Mouse (Mus musculus) gastrocnemius, postnatal 14 days (tissue): Measurements from ENCODE around the gene Tmem117. TPM values are rescaled to one million over a fixed set of nuclear protein-coding genes. Genes with fewer than 3 reads are reported as not detected.
A peak's percentile ranks its signal among the peaks of the same experiment; 100 is the strongest.

ENCODE experiments used
- DNase-seq: peaks from one replicate; pipeline ENCODE4 v3.0.0; 2021; ENCODE audit warnings: mixed read lengths
- intact Hi-C: fragments of 180-260 bp; cut with DNase I; formaldehyde crosslinking; loops from one replicate; pipeline ENCODE4 v1.15.1; 2025; ENCODE audit warnings: low total_unique reads
- total RNA-seq, 2 experiments: library from RNA; stranded (reverse); gene quantifications; 2 replicates each; pipeline ENCODE4 v1.2.3; 2021

The Tmem117 gene
- total RNA-seq, 2 experiments from 2014 or later, result 26.8 to 30.0 TPM

GRCm38 (mm10) chr15:95070881-95071280, 441.8 kb downstream of the Tmem117 start:
- intact Hi-C loops, result no loop called here
- no peak for DNase-seq

GRCm38 (mm10) chr15:95075356-95075755, 446.3 kb downstream of the Tmem117 start:
- intact Hi-C loops, result no loop called here

GRCm38 (mm10) chr15:95081654-95082053, 452.6 kb downstream of the Tmem117 start:
- no peak for DNase-seq
- intact Hi-C loops, result no loop called here

More at GRCm38 (mm10) chr15:95075356-95075755, 446.3 kb downstream of the Tmem117 start:
- peak; percentile 6 for DNase-seq

- peak; percentile 10 for DNase-seq
- intact Hi-C loops, result no loop called here
These were observed 456.9 kb downstream of the Tmem117 start for GRCm38 (mm10) chr15:95085962-95086361.

GRCm38 (mm10) chr15:95100133-95100532, 471.1 kb downstream of the Tmem117 start:
- intact Hi-C loops, result no loop called here
- DNase-seq, result no peak

GRCm38 (mm10) chr15:95101522-95101921, 472.5 kb downstream of the Tmem117 start:
- no peak for DNase-seq
- intact Hi-C loops, result no loop called here

- DNase-seq, result no peak
- intact Hi-C loops, result no loop called here
These were observed 478.3 kb downstream of the Tmem117 start for GRCm38 (mm10) chr15:95107246-95107809.

GRCm38 (mm10) chr15:95108626-95109025, 479.6 kb downstream of the Tmem117 start:
- no peak for DNase-seq
- intact Hi-C loops, result no loop called here

- intact Hi-C loops, result no loop called here
These were observed 502.4 kb downstream of the Tmem117 start for GRCm38 (mm10) chr15:95131401-95131800.

GRCm38 (mm10) chr15:95135926-95136609, 507.0 kb downstream of the Tmem117 start:
- DNase-seq, result no peak
- intact Hi-C loops, result no loop called here

More at GRCm38 (mm10) chr15:95131401-95131800, 502.4 kb downstream of the Tmem117 start:
- no peak for DNase-seq

- DNase-seq, result no peak
- intact Hi-C loops, result no loop called here
These were observed 508.2 kb downstream of the Tmem117 start for GRCm38 (mm10) chr15:95137018-95137810.

GRCm38 (mm10) chr15:95138709-95139409, 509.8 kb downstream of the Tmem117 start:
- no peak for DNase-seq
- intact Hi-C loops, result no loop called here

- intact Hi-C loops, result no loop called here
- DNase-seq, result no peak
These were observed 515.1 kb downstream of the Tmem117 start for GRCm38 (mm10) chr15:95144131-95144530.

GRCm38 (mm10) chr15:95145118-95145517, 516.1 kb downstream of the Tmem117 start:
- intact Hi-C loops, result no loop called here
- no peak for DNase-seq

Other genes with a start within 250 kb of the Tmem117 start
- gene Adamts20, start 163.8 kb upstream of the Tmem117 start, total RNA-seq, result 10 to 100 TPM; 15.4 to 19.6 TPM
- 1 to 10 TPM; 1.7 to 2.1 TPM for gene Pus7l, start 85.7 kb upstream of the Tmem117 start, total RNA-seq
- 1 to 10 TPM; 2.9 to 3.7 TPM for gene Irak4, start 85.6 kb upstream of the Tmem117 start, total RNA-seq
- 10 to 100 TPM; 15.9 to 17.0 TPM for gene Twf1, start 39.3 kb upstream of the Tmem117 start, total RNA-seq